Mouse (Mus musculus) midbrain, embryonic 14.5 days (tissue): ENCODE results near the gene 6030468B19Rik. TPM values are rescaled to one million over a fixed set of nuclear protein-coding genes. Genes with fewer than 3 reads are reported as not detected.

Source experiments
- ATAC-seq: fragments of 200-750 bp; cut with Nextera tagmentation; 2 replicates; pipeline ENCODE4 v1.8.0; 2017; ENCODE audit warnings: moderate number of reproducible peaks, moderate library complexity; ENCODE audit not compliant: low FRiP score, low TSS enrichment
- DNase-seq: peaks from one replicate; pipeline ENCODE4 v3.0.0-alpha.2; 2015
- H3K27ac ChIP-seq: fragments of 300-500 bp; sonication (generic); replicated peaks from 2 replicates; pipeline ENCODE4 v1.5.1; 2014; ENCODE audit warnings: mild to moderate bottlenecking, low read depth, low read length, moderate library complexity
- H3K27me3 ChIP-seq: fragments of 300-500 bp; sonication (generic); 2 replicates; pipeline ENCODE4 v1.6.1; 2014; ENCODE audit warnings: low read length, control low read depth, mixed read lengths; ENCODE audit not compliant: control insufficient read depth, insufficient read depth
- H3K36me3 ChIP-seq: fragments of 300-500 bp; sonication (generic); 2 replicates; pipeline ENCODE4 v1.6.1; 2014; ENCODE audit warnings: low read length, control low read depth; ENCODE audit not compliant: control insufficient read depth, insufficient read depth
- H3K4me1 ChIP-seq: fragments of 300-500 bp; sonication (generic); 2 replicates; pipeline ENCODE4 v1.6.1; 2014; ENCODE audit warnings: mild to moderate bottlenecking, antibody characterized with exemption, low read length, control low read depth; ENCODE audit not compliant: control insufficient read depth, insufficient read depth
- H3K4me2 ChIP-seq: fragments of 300-500 bp; sonication (generic); 2 replicates; pipeline ENCODE4 v1.6.1; 2014; ENCODE audit warnings: mild to moderate bottlenecking, low read length, moderate library complexity
- H3K4me3 ChIP-seq: fragments of 300-500 bp; sonication (generic); replicated peaks from 2 replicates; pipeline ENCODE4 v1.5.1; 2014; ENCODE audit warnings: low read depth, low read length
- H3K9ac ChIP-seq: fragments of 300-500 bp; sonication (generic); replicated peaks from 2 replicates; pipeline ENCODE4 v1.6.1; 2014; ENCODE audit warnings: mild to moderate bottlenecking, low read length, moderate library complexity
- H3K9me3 ChIP-seq: fragments of 300-500 bp; sonication (generic); 2 replicates; pipeline ENCODE4 v1.6.1; 2016; ENCODE audit warnings: low read length, control low read depth, mixed read lengths; ENCODE audit not compliant: control insufficient read depth
- WGBS: fragments of 180-500 bp; shearing (Covaris S2); extraction: QIAGEN DNeasy Blood & Tissue Kit; methylation state at CpG from one replicate; pipeline ENCODE4 v1.1.7; 2014; 5-methylcytosine and 5-hydroxymethylcytosine counted together
- polyA plus RNA-seq: library from polyadenylated mRNA; unstranded; fragments of >200 nt; fragmentation: Nextera tagmentation; extraction: Ambion mirVana; gene quantifications from 2 replicates; pipeline ENCODE4 v1.2.1, GENCODE M21; 2014

6030468B19Rik gene
- polyA plus RNA-seq, 1 experiment from 2014 or later, result not detected

GRCm38 (mm10) chr11:117791441-117791761, 6.1 kb upstream of the 6030468B19Rik start:
- 88% methylated on average over 9 of the region's 9 CpGs for WGBS
- no peak for DNase-seq
- Histone ChIP-seq H3K27me3 (no peaks in the 10 kb centered on the region; the same call in 1 of the 2 replicates), H3K4me3 (no peak overlapping the region), H3K9ac (no peak overlapping the region), H3K27ac (no peak overlapping the region), H3K9me3 (no peaks in the 10 kb centered on the region), H3K4me2 (no peak overlapping the region), H3K4me1 (0 out of 2 replicates have a peak, but pooled peaks cover 4% of the 10 kb centered on the region), H3K36me3 (no peaks in the 10 kb centered on the region)
- no peak for ATAC-seq

GRCm38 (mm10) chr11:117792281-117792888, 5.1 kb upstream of the 6030468B19Rik start:
- H3K9ac ChIP-seq, result no peak overlapping the region
- no peak for DNase-seq
- H3K9me3 ChIP-seq, result no peaks in the 10 kb centered on the region
- ATAC-seq, result no peak
- H3K4me1 ChIP-seq, result 0 out of 2 replicates have a peak, but pooled peaks cover 4% of the 10 kb centered on the region
- H3K4me3 ChIP-seq, result no peak overlapping the region
- no peak overlapping the region for H3K4me2 ChIP-seq
- H3K27me3 ChIP-seq, result no peaks in the 10 kb centered on the region; the same call in 1 of the 2 replicates
- no peak overlapping the region for H3K27ac ChIP-seq
- H3K36me3 ChIP-seq, result no peaks in the 10 kb centered on the region
- WGBS, result 14% methylated on average over 22 of the region's 22 CpGs

- DNase-seq, result no peak
- Histone ChIP-seq H3K4me3 (no peak overlapping the region), H3K9me3 (no peaks in the 10 kb centered on the region), H3K9ac (no peak overlapping the region), H3K27me3 (no peaks in the 10 kb centered on the region; the same call in 1 of the 2 replicates), H3K4me2 (no peak overlapping the region), H3K36me3 (no peaks in the 10 kb centered on the region), H3K4me1 (0 out of 2 replicates have a peak, but pooled peaks cover 4% of the 10 kb centered on the region), H3K27ac (no peak overlapping the region)
- ATAC-seq, result no peak
- 57% methylated on average over 4 of the region's 4 CpGs for WGBS
These were observed 3.4 kb upstream of the 6030468B19Rik start for GRCm38 (mm10) chr11:117794035-117794551.

- no peak overlapping the region for H3K4me2 ChIP-seq
- ATAC-seq (no peak), DNase-seq (no peak)
- no peaks in the 10 kb centered on the region for H3K9me3 ChIP-seq
- 51% methylated on average over 5 of the region's 5 CpGs for WGBS
- H3K4me3 ChIP-seq, result no peak overlapping the region
- no peaks in the 10 kb centered on the region; the same call in 1 of the 2 replicates for H3K27me3 ChIP-seq
- no peaks in the 10 kb centered on the region for H3K4me1 ChIP-seq
- no peak overlapping the region for H3K27ac ChIP-seq
- H3K9ac ChIP-seq, result no peak overlapping the region
- no peaks in the 10 kb centered on the region for H3K36me3 ChIP-seq
These were observed 506 bp upstream of the 6030468B19Rik start for GRCm38 (mm10) chr11:117796954-117797353.

- DNase-seq, result no peak
- Histone ChIP-seq H3K27ac (no peak overlapping the region), H3K4me1 (no peaks in the 10 kb centered on the region), H3K4me3 (no peak overlapping the region), H3K9me3 (no peaks in the 10 kb centered on the region), H3K27me3 (no peaks in the 10 kb centered on the region), H3K9ac (no peak overlapping the region), H3K4me2 (no peak overlapping the region), H3K36me3 (no peaks in the 10 kb centered on the region)
- ATAC-seq, result no peak
- 59% methylated on average over 2 of the region's 2 CpGs for WGBS
These were observed 691 bp downstream of the 6030468B19Rik start for GRCm38 (mm10) chr11:117798160-117798541.

GRCm38 (mm10) chr11:117799174-117799573, 1.7 kb downstream of the 6030468B19Rik start:
- H3K27me3 ChIP-seq, result no peaks in the 10 kb centered on the region
- H3K4me1 ChIP-seq, result no peaks in the 10 kb centered on the region
- no peak overlapping the region for H3K4me3 ChIP-seq
- no peak overlapping the region for H3K27ac ChIP-seq
- ATAC-seq (no peak), DNase-seq (no peak)
- no peaks in the 10 kb centered on the region for H3K36me3 ChIP-seq
- no peak overlapping the region for H3K4me2 ChIP-seq
- WGBS, result 68% methylated on average over 5 of the region's 5 CpGs
- no peak overlapping the region for H3K9ac ChIP-seq
- no peaks in the 10 kb centered on the region for H3K9me3 ChIP-seq

- DNase-seq (no peak), ATAC-seq (no peak)
- no peak overlapping the region for H3K4me3 ChIP-seq
- no peak overlapping the region for H3K4me2 ChIP-seq
- no peak overlapping the region for H3K27ac ChIP-seq
- no peaks in the 10 kb centered on the region for H3K9me3 ChIP-seq
- WGBS, result 84% methylated on average over 7 of the region's 7 CpGs
- H3K27me3 ChIP-seq, result no peaks in the 10 kb centered on the region
- H3K4me1 ChIP-seq, result no peaks in the 10 kb centered on the region
- H3K36me3 ChIP-seq, result no peaks in the 10 kb centered on the region
- no peak overlapping the region for H3K9ac ChIP-seq
These were observed 2.6 kb downstream of the 6030468B19Rik start for GRCm38 (mm10) chr11:117800038-117800437.

GRCm38 (mm10) chr11:117801650-117802049, 4.2 kb downstream of the 6030468B19Rik start:
- 82% methylated on average over 7 of the region's 7 CpGs for WGBS
- ATAC-seq (no peak), DNase-seq (no peak)
- Histone ChIP-seq H3K36me3 (no peaks in the 10 kb centered on the region), H3K9me3 (no peaks in the 10 kb centered on the region), H3K4me3 (no peak overlapping the region), H3K27ac (no peak overlapping the region), H3K4me2 (no peak overlapping the region), H3K9ac (no peak overlapping the region), H3K4me1 (no peaks in the 10 kb centered on the region), H3K27me3 (no peaks in the 10 kb centered on the region)

GRCm38 (mm10) chr11:117803166-117803688, 5.8 kb downstream of the 6030468B19Rik start:
- Histone ChIP-seq H3K9ac (no peak overlapping the region), H3K9me3 (no peaks in the 10 kb centered on the region), H3K4me3 (no peak overlapping the region), H3K27ac (no peak overlapping the region), H3K4me1 (no peaks in the 10 kb centered on the region), H3K36me3 (no peaks in the 10 kb centered on the region), H3K27me3 (no peaks in the 10 kb centered on the region), H3K4me2 (no peak overlapping the region)
- DNase-seq (no peak), ATAC-seq (no peak)
- WGBS, result 91% methylated on average over 3 of the region's 3 CpGs
